Mouse (Mus musculus) Patski (cell line): ENCODE data around the gene Madd. TPM values are rescaled to one million over a fixed set of nuclear protein-coding genes. Genes with fewer than 3 reads are reported as not detected.

ENCODE experiments used
- ATAC-seq: fragments of 100-300 bp; one replicate; pipeline ENCODE4 v1.8.0; 2021
- CTCF ChIA-PET: fragments of 350-600 bp; sonication (Branson Sonifier 250); formaldehyde crosslinking; loops from one replicate; lab custom pipeline; 2022; ENCODE audit warnings: inconsistent platforms; lab: Charles Lee
- POLR2A ChIA-PET: fragments of 350-600 bp; sonication (Branson Sonifier 250); formaldehyde crosslinking; loops from one replicate; lab custom pipeline; 2022; ENCODE audit warnings: antibody characterized with exemption, inconsistent platforms; lab: Charles Lee
- DNase-seq: peaks from one replicate; pipeline ENCODE4 v3.0.0-alpha.2; 2011; ENCODE audit warnings: low read depth, low spot score
- H3K27me3 ChIP-seq: fragments of 371-371 bp; one replicate; pipeline ENCODE4 v1.5.1; 2021
- CTCF ChIP-seq: fragments of 100-300 bp; IDR thresholded peaks from one replicate; pipeline ENCODE4 v1.5.1; 2021
- in situ Hi-C: fragments of 300-500 bp; cut with MboI; formaldehyde crosslinking; loops from 3 replicates; pipeline ENCODE4 v1.11.1; 2018; ENCODE audit warnings: low pct_unique_long_range_greater_than_20kb, mixed read lengths
- polyA plus RNA-seq: library from polyadenylated mRNA; unstranded; gene quantifications from one replicate; pipeline ENCODE4 v1.2.3, GENCODE M21; 2021

Madd gene
- polyA plus RNA-seq, 1 experiment from 2014 or later, result 12.8 TPM

DNA sequence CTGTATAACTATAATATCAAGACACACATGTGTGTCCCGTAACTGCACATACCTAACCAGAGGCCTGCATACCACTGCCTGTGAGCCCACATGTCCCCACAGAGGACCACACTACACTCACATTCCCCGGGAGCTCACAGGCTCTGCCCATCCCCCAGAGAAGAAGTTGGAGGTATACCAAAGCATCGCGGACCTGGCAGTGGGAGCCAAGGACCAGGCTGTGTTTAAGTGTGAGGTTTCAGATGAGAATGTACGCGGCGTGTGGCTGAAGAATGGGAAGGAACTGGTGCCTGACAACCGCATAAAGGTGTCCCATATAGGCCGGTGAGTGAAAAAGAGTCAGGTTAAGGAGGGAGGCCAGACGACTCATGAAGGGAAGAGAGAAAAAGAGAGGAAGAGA lies 58.5 kb downstream of the Madd start:
- CTCF ChIA-PET, result no interaction called here
- no peak for TF ChIP-seq CTCF
- DNase-seq, result no peak
- in situ Hi-C loops, result no loop called here
- H3K27me3 ChIP-seq, result peaks cover 12% of the 10 kb centered on the region
- no peak for ATAC-seq
- POLR2A ChIA-PET, result no interaction called here

DNA sequence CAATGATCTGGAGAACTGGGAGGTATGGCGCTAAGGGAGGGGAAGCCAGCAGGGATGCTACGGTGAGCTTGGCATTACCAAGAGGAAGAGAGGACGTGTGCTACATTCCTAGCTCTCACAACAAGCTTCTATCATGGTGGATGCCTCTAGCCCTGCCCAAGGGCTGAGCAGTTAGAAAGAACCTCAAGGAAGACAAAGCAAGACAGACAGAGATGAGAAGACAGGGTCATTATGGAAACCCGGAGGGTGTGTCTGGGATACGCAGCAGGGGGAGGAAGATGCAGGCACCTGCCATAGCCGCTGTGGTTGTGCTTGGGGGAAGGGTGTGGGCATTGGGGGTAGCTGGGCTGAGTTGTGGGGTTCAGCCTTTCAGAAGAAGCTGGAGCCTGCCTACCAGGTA lies 60.1 kb downstream of the Madd start:
- ChIA-PET POLR2A (no interaction called here), CTCF (interaction anchor here (1.0 kb wide), 1 partner anchor 8 kb away, joined by 3 read pairs; no protein-coding TSS in a partner anchor)
- no peak for DNase-seq
- TF ChIP-seq CTCF, result no peak
- in situ Hi-C loops, result no loop called here
- peaks cover 14% of the 10 kb centered on the region for H3K27me3 ChIP-seq
- no peak for ATAC-seq

DNA sequence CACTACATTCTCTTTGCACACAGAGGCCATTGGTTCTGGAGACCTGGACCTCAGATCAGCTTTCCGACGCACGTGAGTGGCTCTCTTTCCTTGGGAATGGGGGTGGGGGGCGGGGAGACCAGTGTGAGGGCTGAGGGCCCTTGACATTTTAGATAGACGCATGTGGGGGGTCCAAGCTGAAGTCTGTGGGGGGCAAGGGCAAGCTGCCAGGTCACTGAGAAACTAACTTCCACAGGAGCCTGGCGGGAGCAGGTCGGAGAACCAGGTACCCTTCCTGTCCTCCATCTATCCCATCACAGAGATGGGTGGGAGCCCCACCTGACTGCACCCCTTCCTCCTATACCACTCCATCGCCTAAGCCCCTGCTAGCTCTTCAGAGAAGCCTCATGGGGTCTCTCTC lies 62.1 kb downstream of the Madd start:
- ChIA-PET POLR2A (no interaction called here), CTCF (no interaction called here)
- ATAC-seq, result no peak
- peaks cover 14% of the 10 kb centered on the region for H3K27me3 ChIP-seq
- in situ Hi-C loops, result no loop called here
- TF ChIP-seq CTCF, result no peak
- no peak for DNase-seq

DNA sequence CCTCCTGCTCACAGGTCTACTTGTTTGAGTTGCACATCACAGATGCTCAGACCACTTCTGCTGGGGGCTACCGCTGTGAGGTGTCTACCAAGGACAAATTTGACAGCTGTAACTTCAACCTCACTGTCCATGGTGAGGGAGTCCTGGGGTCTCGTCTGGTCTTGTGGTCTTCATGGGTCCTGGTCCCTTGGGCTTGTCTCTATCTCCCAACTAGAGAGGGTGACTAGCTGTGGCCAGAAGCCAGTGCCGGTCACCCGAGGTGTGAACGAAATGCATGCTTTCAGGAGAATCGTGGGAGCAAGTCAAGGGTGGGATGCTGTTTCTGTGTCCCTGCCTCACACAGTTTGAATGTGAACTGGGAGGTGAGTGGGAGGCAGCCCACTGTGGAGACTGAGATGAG lies 62.6 kb downstream of the Madd start:
- ATAC-seq, result no peak
- in situ Hi-C loops, result no loop called here
- ChIA-PET CTCF (no interaction called here), POLR2A (no interaction called here)
- DNase-seq, result no peak
- TF ChIP-seq CTCF, result no peak
- peaks cover 14% of the 10 kb centered on the region for H3K27me3 ChIP-seq

DNA sequence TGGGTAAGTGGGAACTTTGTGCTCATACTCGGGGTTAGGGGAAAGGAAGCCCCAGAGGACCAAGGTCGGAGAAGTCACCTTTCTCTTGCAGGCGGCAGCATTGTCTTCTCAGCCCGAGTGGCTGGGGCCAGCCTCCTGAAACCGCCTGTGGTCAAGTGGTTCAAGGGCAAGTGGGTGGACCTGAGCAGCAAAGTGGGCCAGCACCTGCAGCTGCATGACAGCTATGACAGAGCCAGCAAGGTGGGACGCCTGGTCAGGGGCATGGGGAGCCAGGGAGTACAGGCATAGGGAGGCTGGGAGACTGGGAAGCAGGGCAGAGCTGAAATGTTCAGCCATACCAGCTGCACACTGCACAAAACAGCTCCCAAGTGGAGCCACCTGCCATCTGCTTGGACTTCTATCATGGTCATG lies 63.4 kb downstream of the Madd start:
- ChIA-PET CTCF (no interaction called here), POLR2A (no interaction called here)
- no peak for ATAC-seq
- in situ Hi-C loops, result no loop called here
- DNase-seq, result no peak
- no peak for TF ChIP-seq CTCF
- peaks cover 14% of the 10 kb centered on the region for H3K27me3 ChIP-seq

DNA sequence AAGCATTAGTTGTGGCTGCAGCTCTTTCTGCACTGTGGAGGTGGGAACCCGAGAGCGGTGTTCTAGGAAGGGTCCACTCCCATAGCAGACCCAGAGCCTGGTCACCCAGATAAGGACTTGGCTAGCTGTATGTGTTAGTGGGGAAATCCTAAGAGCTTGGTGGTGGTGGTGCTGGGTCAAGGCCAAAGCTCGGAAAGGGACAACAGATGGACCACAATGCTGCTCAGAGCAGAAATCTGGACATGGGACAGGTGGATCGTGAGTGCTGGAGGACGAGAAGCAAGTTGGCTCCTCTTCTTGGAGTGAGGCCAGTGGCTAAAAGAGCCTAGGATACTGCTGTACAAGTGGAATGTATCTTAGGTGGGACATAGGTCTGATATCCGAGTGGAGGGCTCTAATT lies 64.1 kb downstream of the Madd start:
- ATAC-seq, result no peak
- TF ChIP-seq CTCF, result no peak
- H3K27me3 ChIP-seq, result peaks cover 14% of the 10 kb centered on the region
- POLR2A ChIA-PET, result no interaction called here
- in situ Hi-C loops, result loop anchor here (10.0 kb wide), 1 partner anchor 365 kb away; no protein-coding TSS in a partner anchor
- CTCF ChIA-PET, result no interaction called here
- DNase-seq, result no peak

DNA sequence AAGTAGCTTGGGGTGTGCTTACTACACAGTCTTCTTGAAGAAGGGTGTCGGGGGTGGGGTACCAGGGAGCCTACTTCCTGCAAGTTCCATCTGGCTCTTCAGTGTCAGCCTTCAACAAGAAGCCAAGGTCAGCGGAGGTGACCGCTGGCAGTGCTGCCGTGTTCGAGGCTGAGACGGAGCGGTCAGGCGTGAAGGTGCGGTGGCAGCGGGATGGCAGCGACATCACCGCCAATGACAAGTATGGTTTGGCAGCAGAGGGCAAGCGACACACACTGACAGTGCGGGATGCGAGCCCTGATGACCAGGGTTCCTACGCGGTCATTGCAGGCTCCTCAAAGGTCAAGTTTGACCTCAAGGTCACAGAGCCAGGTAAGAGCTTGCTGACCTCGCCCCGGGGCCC lies 64.6 kb downstream of the Madd start:
- ATAC-seq (no peak), DNase-seq (no peak)
- CTCF ChIA-PET, result no interaction called here
- H3K27me3 ChIP-seq, result peaks cover 14% of the 10 kb centered on the region
- in situ Hi-C loops, result loop anchor here (10.0 kb wide), 1 partner anchor 366 kb away; no protein-coding TSS in a partner anchor
- POLR2A ChIA-PET, result no interaction called here
- TF ChIP-seq CTCF, result no peak

DNA sequence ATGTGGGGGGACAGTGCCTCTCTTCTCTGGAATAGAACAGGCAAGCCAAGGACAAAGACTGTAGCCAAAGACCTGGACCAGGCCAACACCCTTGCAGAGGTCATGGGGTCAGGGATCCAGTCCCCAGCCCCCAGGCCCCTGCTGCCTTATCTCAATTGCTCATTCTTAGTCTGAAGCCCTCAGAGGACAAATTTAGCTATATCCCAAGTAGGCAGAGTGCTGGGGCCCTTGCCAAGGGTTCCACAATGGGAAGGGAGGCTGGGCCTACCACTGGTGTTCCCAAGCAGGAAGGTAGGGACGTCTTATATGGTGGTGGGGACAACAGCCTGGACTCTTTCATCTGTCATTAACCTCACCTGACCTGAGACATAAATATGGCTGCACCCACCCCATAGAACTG lies 65.0 kb downstream of the Madd start:
- ChIA-PET CTCF (interaction anchor here (1.5 kb wide), 1 partner anchor 53 kb away, joined by 4 read pairs; no protein-coding TSS in a partner anchor), POLR2A (no interaction called here)
- DNase-seq (no peak), ATAC-seq (no peak)
- peaks cover 14% of the 10 kb centered on the region for H3K27me3 ChIP-seq
- in situ Hi-C loops, result loop anchor here (10.0 kb wide), 1 partner anchor 366 kb away; no protein-coding TSS in a partner anchor
- TF ChIP-seq CTCF, result no peak

DNA sequence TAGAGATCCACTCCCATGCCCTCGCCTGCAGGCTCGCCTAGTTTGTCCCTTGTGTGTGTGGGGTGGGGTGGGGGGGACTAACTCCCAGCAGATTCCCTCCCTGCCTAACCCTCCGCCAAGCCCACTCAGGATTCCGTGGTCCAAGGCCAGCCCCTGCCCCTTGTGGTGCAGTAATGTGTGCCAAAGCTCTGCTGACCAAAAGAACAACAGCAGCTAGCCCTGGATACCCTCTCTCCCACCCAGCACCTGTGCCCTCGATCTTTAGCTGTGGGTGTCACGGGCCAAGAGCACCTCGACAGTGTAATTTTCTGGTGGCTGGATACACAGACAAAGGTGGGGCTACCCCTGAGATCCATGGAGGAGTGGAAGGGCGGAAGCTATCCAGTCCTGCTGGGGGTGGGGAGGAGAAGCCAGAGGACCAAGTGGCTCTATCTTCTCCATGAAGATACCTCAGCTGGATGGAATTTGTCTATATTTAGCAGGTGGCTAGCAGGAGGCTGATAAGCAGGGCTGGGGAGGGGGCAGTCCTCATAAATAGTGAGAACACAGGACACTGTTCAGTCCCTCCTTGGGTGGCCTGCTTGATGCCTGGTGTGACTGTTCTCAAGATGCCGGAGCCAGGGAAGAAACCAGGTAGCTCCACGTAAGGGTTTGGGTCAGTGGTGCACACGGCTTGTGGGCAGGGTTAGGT lies 65.9 kb downstream of the Madd start, which contains the start of gene Mybpc3:
Gene Mybpc3 (plus strand): TSS at position 560 of the 691 bp plus-strand sequence.
- TF ChIP-seq CTCF, result no peak
- POLR2A ChIA-PET, result no interaction called here
- in situ Hi-C loops, result loop anchor here (10.0 kb wide), 1 partner anchor 367 kb away; no protein-coding TSS in a partner anchor
- CTCF ChIA-PET, result interaction anchor here (1.5 kb wide), 1 partner anchor 52 kb away, joined by 4 read pairs; no protein-coding TSS in a partner anchor
- no peak for ATAC-seq
- no peak for DNase-seq
- H3K27me3 ChIP-seq, result peaks cover 14% of the 10 kb centered on the region

DNA sequence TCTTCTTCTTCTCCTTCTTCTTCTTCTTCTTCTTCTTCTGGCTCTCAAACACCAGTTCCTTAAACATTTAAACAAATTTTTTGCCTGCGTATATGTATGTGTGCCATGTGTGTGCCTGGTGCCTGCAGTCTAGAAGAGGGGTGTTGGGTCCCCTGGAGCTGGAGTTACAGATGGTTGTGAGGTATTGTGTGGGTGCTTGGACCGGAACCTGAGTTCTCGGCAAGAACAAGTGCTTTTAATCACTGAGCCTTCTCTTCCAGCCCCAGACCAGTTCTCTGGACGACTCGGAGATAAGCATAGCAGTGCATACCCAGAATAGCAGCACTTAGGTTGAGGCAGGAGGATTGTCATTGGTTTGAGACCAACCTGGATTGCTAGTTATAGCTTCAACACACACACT lies 66.8 kb downstream of the Madd start:
- ATAC-seq (no peak), DNase-seq (no peak)
- peaks cover 13% of the 10 kb centered on the region for H3K27me3 ChIP-seq
- in situ Hi-C loops, result loop anchor here (10.0 kb wide), 1 partner anchor 368 kb away; no protein-coding TSS in a partner anchor
- TF ChIP-seq CTCF, result no peak
- CTCF ChIA-PET, result no interaction called here
- POLR2A ChIA-PET, result no interaction called here

DNA sequence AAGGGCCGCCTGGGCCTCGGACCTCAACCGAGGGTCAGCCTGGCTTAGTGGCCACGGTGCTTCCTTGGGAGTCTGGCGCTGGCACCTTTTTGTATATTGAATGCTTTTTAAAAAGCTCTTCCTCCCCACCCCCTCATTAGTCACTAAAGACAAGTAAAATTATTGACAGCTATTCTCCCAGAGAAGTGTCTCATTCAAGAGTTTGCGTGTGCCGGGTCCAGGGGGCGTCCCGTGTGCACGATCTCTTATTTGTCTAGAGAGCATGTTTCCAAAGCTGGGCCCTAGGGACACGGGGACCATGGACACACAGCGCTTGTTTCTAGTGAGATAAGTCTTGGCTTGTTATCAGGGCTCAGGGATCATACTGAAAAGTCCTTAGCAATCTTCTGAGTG lies 68.1 kb downstream of the Madd start:
- ChIA-PET POLR2A (no interaction called here), CTCF (interaction anchor here (0.6 to 2.7 kb wide), 41 partner anchors 8 to 387 kb away, joined by 3 to 15 read pairs (median 4); partner anchors contain the start of genes Acp2, Ddb2, Nr1h3 and Slc39a13)
- in situ Hi-C loops, result loop anchor here (10.0 kb wide), 1 partner anchor 369 kb away; no protein-coding TSS in a partner anchor
- DNase-seq, result no peak
- no peak for TF ChIP-seq CTCF
- H3K27me3 ChIP-seq, result peaks cover 6% of the 10 kb centered on the region
- ATAC-seq, result no peak
